Mouse (Mus musculus) left cerebral cortex, adult 9 months (tissue): Measurements from ENCODE around the gene Lactbl1.

Experiments
- DNase-seq, 2 experiments: peaks; one replicate each; pipeline ENCODE4 v3.0.0; 2022; ENCODE audit warnings: low spot score in 2 of 2

Lactbl1 gene

GRCm38 (mm10) chr4:136684485-136684884 lies 62.1 kb downstream of the Lactbl1 start:
- DNase-seq, result no peak

- DNase-seq, result no peak
These were observed 63.0 kb downstream of the Lactbl1 start for GRCm38 (mm10) chr4:136685431-136685869.

- DNase-seq, result no peak
These were observed 65.7 kb downstream of the Lactbl1 start for GRCm38 (mm10) chr4:136688113-136688512.
